ENCODE assay signal across 8 mouse cellular contexts in genomic region chr9:64736639-64737405, GRCm38 (mm10). TPM values are rescaled to one million over a fixed set of nuclear protein-coding genes. Genes with fewer than 3 reads are reported as not detected.
A peak's percentile ranks its signal among the peaks of the same experiment; 100 is the strongest.
DNase-seq lines count a peak whose midpoint lies in the region; ATAC-seq and TF ChIP-seq lines count a peak whose summit lies in the region.

No protein-coding gene starts in this region.

- no peaks in the 10 kb centered on the region for H3K9me3 ChIP-seq in G1E (replicated peaks)
- H3K9me3 ChIP-seq in forebrain, embryonic 13.5 days (replicated peaks) = no peaks in the 10 kb centered on the region
- H3K9me3 ChIP-seq in heart, postnatal 0 days (replicated peaks; ENCODE audit: control insufficient read depth, low read length) = no peaks in the 10 kb centered on the region
- no peaks in the 10 kb centered on the region for H3K9me3 ChIP-seq in liver, postnatal 0 days (ENCODE audit: low read length)
- no peaks in the 10 kb centered on the region for H3K9me3 ChIP-seq in neural tube, embryonic 15.5 days (replicated peaks)

- peak overlapping the region; percentile 93 for H3K9ac ChIP-seq in forebrain, embryonic 13.5 days
- H3K9ac ChIP-seq in heart, postnatal 0 days (replicated peaks; ENCODE audit: low read depth, low read length) = peak overlapping the region; percentile 95
- peak overlapping the region; percentile 97 for H3K9ac ChIP-seq in liver, postnatal 0 days (replicated peaks)
- H3K9ac ChIP-seq in neural tube, embryonic 15.5 days (replicated peaks) = peak overlapping the region; percentile 92

- peaks cover 5% of the 10 kb centered on the region for H3K36me3 ChIP-seq in G1E (replicated peaks)
- no peaks in the 10 kb centered on the region for H3K36me3 ChIP-seq in forebrain, embryonic 13.5 days (ENCODE audit: poor library complexity, severe bottlenecking)
- no peaks in the 10 kb centered on the region for H3K36me3 ChIP-seq in heart, postnatal 0 days (replicated peaks; ENCODE audit: control insufficient read depth, insufficient read depth, low read length)
- no peaks in the 10 kb centered on the region for H3K36me3 ChIP-seq in liver, postnatal 0 days (replicated peaks; ENCODE audit: insufficient read depth, low read length)
- no peaks in the 10 kb centered on the region for H3K36me3 ChIP-seq in neural tube, embryonic 15.5 days

- peak; percentile 74 for TF ChIP-seq EP300 in heart, postnatal 0 days (IDR thresholded peaks at IDR 0.05; ENCODE audit: low read depth)
- no peak for TF ChIP-seq EP300 in liver, postnatal 0 days (IDR thresholded peaks at IDR 0.05; ENCODE audit: low read depth)

- ATAC-seq in G1E (ENCODE audit: extremely low read depth, insufficient number of reproducible peaks, low FRiP score, poor library complexity, severe bottlenecking) = 0 out of 2 replicates have a peak, but pooled peaks have one; percentile 42
- ATAC-seq in forebrain, embryonic 13.5 days = peak; percentile 82
- peak; percentile 69 for ATAC-seq in heart, postnatal 0 days (ENCODE audit: insufficient read depth, low read depth)
- ATAC-seq in liver, postnatal 0 days = peak; percentile 66
- ATAC-seq in neural tube, embryonic 15.5 days (ENCODE audit: low FRiP score) = peak; percentile 83

- peak overlapping the region; percentile 90 for H3K27ac ChIP-seq in forebrain, embryonic 13.5 days
- peak overlapping the region; percentile 98 for H3K27ac ChIP-seq in heart, postnatal 0 days (ENCODE audit: low read depth)
- H3K27ac ChIP-seq in liver, postnatal 0 days (ENCODE audit: low read depth) = peak overlapping the region; percentile 96
- peak overlapping the region; percentile 96 for H3K27ac ChIP-seq in neural tube, embryonic 15.5 days (replicated peaks)

- peak overlapping the region; percentile 95 for H3K4me3 ChIP-seq in G1E (ENCODE audit: low read depth, low read length)
- H3K4me3 ChIP-seq in forebrain, embryonic 13.5 days = peak overlapping the region; percentile 97
- H3K4me3 ChIP-seq in heart, postnatal 0 days (ENCODE audit: low read depth, low read length) = peak overlapping the region; percentile 98
- peak overlapping the region; percentile 94 for H3K4me3 ChIP-seq in liver, postnatal 0 days (ENCODE audit: low read depth, low read length)
- H3K4me3 ChIP-seq in neural tube, embryonic 15.5 days (replicated peaks) = peak overlapping the region; percentile 99

- DNase-seq in G1E (ENCODE audit: low spot score) = peak; percentile 51
- DNase-seq in cerebellum, adult 11 months = peak; percentile 23
- DNase-seq in heart, postnatal 0 days (ENCODE audit: low spot score) = peak; percentile 96
- peak; percentile 74 to 82 for DNase-seq in kidney, postnatal 36 days
- peak; percentile 72 for DNase-seq in liver, postnatal 0 days
- peak; percentile 56 for DNase-seq in testis, postnatal 14 days (ENCODE audit: low spot score)

- H3K4me1 ChIP-seq in G1E (ENCODE audit: insufficient read depth, low read depth, low read length) = peaks cover 35% of the 10 kb centered on the region
- H3K4me1 ChIP-seq in forebrain, embryonic 13.5 days = peaks cover 8% of the 10 kb centered on the region
- peaks cover 4% of the 10 kb centered on the region; the same call in 1 of the 2 replicates for H3K4me1 ChIP-seq in heart, postnatal 0 days (ENCODE audit: control insufficient read depth, insufficient read depth)
- H3K4me1 ChIP-seq in liver, postnatal 0 days (ENCODE audit: insufficient read depth) = peaks cover 2% of the 10 kb centered on the region; the same call in 1 of the 2 replicates
- peaks cover 13% of the 10 kb centered on the region for H3K4me1 ChIP-seq in neural tube, embryonic 15.5 days

- no peaks in the 10 kb centered on the region for H3K27me3 ChIP-seq in G1E (ENCODE audit: insufficient read depth, low read length)
- H3K27me3 ChIP-seq in forebrain, embryonic 13.5 days = no peaks in the 10 kb centered on the region
- no peaks in the 10 kb centered on the region for H3K27me3 ChIP-seq in heart, postnatal 0 days (ENCODE audit: control insufficient read depth, insufficient read depth, low read length)
- H3K27me3 ChIP-seq in liver, postnatal 0 days (ENCODE audit: insufficient read depth, low read length) = no peaks in the 10 kb centered on the region
- no peaks in the 10 kb centered on the region for H3K27me3 ChIP-seq in neural tube, embryonic 15.5 days (replicated peaks)

- peak overlapping the region; percentile 81 for H3K4me2 ChIP-seq in forebrain, embryonic 13.5 days
- H3K4me2 ChIP-seq in heart, postnatal 0 days (ENCODE audit: low read depth, low read length) = peak overlapping the region; percentile 84
- H3K4me2 ChIP-seq in liver, postnatal 0 days (ENCODE audit: low read depth, low read length) = peak overlapping the region; percentile 88
- H3K4me2 ChIP-seq in neural tube, embryonic 15.5 days = peak overlapping the region; percentile 72

- WGBS in forebrain, embryonic 13.5 days = under 1% methylated on average over 33 of the region's 35 CpGs
- WGBS in heart, postnatal 0 days = under 1% methylated on average over 35 of the region's 35 CpGs
- 1% methylated on average over 33 of the region's 35 CpGs for WGBS in liver, postnatal 0 days (ENCODE audit: insufficient replicate concordance)
- WGBS in neural tube, embryonic 15.5 days = under 1% methylated on average over 33 of the region's 35 CpGs

- TF ChIP-seq CTCF in G1E (IDR thresholded peaks at IDR 0.05; ENCODE audit: low read depth, low read length) = no peak
- TF ChIP-seq CTCF in heart, postnatal 0 days (IDR thresholded peaks at IDR 0.05; ENCODE audit: low read depth) = no peak
- peak; percentile 44 for TF ChIP-seq CTCF in liver, postnatal 0 days (IDR thresholded peaks at IDR 0.05; ENCODE audit: low read depth)

RNA-seq across cellular contexts. Expression of gene Rab11a, which starts 0.7 kb away (rescaled TPM):
- 142 and 152 TPM in 2 replicates for total RNA-seq in G1E (2014; fragmentation: Nextera tagmentation)
- 139 and 166 TPM in 2 replicates for total RNA-seq in G1E (2017)
- 92.2 and 117 TPM in 2 replicates for polyA plus RNA-seq in G1E (2012)
- 337 and 338 TPM in 2 replicates for polyA plus RNA-seq in forebrain, embryonic 13.5 days (2015; fragmentation: Nextera tagmentation; extraction: Ambion mirVana)
- 101 and 180 TPM in 2 replicates for total RNA-seq in heart, postnatal 0 days (2014; rRNA removed; ENCODE audit: low replicate concordance)
- 424 and 438 TPM in 2 replicates for polyA plus RNA-seq in heart, postnatal 0 days (2015; fragmentation: Nextera tagmentation; extraction: Ambion mirVana)
- polyA plus RNA-seq in liver, postnatal 0 days (2015; fragmentation: Nextera tagmentation; extraction: Ambion mirVana) = 331 and 349 TPM in 2 replicates
- 398 and 419 TPM in 2 replicates for polyA plus RNA-seq in neural tube, embryonic 15.5 days (2015; fragmentation: Nextera tagmentation; extraction: Ambion mirVana)

Comparison
In these comparisons a context has a peak if more than half of its experiments do, and no peak if none do; other contexts are left out.
1. Peak in every context shown above with its lines: DNase-seq, ATAC-seq, H3K4me3 ChIP-seq and H3K27ac ChIP-seq.
2. DNase-seq: peak in every context shown above with its lines; median percentile 96 in heart, postnatal 0 days; 78 in kidney, postnatal 36 days; 72 in liver, postnatal 0 days; 56 in testis, postnatal 14 days; 51 in G1E; 23 in cerebellum, adult 11 months.